24 mouse cellular contexts compared by ENCODE assay signal in the genomic region with DNA sequence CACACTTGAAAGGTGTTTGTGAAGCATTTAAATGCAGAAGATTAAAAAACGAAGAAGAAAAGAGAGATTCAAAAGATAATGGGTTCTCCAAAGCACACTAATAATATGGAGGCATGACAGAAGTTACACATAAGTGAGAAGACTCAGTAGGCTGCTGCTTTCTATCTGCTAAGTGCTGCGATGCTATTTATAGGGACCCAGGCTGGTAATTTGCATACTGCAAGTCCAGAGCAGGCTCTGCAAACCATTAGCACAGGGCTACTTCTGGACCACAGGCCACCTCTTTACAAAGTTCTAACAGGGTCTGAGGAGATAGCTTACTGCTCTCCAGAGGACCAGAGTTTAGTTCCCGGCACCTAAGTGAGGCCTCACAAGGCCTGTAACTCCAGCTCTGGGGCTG.
DNase-seq lines count a peak whose midpoint lies in the region; ATAC-seq and TF ChIP-seq lines count a peak whose summit lies in the region.
"Had no signal": no experiment of that assay in that cellular context is flagged by ENCODE, and none has a peak within 500 bp of the region (broad histone marks: within the 10 kb centered on the region; RNA-seq: fewer than 3 reads in every experiment).

No protein-coding gene starts in this region.

- TF ChIP-seq CTCF in olfactory bulb, adult 2 months (IDR thresholded peaks at IDR 0.05; ENCODE audit: insufficient read depth, low read depth, low read length): no peak

- H3K27ac ChIP-seq in olfactory bulb, adult 2 months (ENCODE audit: insufficient read depth, low read depth, low read length): peak overlapping the region; percentile 49; the same call in 1 of the 2 replicates
- H3K27ac ChIP-seq in midbrain, embryonic 15.5 days: no peak overlapping the region
- H3K27ac ChIP-seq: hindbrain, postnatal 0 days; layer of hippocampus, adult 2 months; limb, embryonic 12.5 days; neural tube, embryonic 15.5 days had no signal

- no peak overlapping the region for H3K9ac ChIP-seq in midbrain, embryonic 15.5 days
- H3K9ac ChIP-seq: limb, embryonic 12.5 days; neural tube, embryonic 15.5 days had no signal

- no peak for TF ChIP-seq POLR2A in olfactory bulb, adult 2 months (IDR thresholded peaks at IDR 0.05; ENCODE audit: insufficient read depth, low read depth, low read length)

- 55% methylated on average over 3 of the region's 3 CpGs for WGBS in olfactory bulb, adult 2 months
- WGBS in midbrain, embryonic 15.5 days: 84% methylated on average over 3 of the region's 3 CpGs

- no peak overlapping the region for H3K4me3 ChIP-seq in olfactory bulb, adult 2 months (ENCODE audit: insufficient read depth, low read depth, low read length)
- no peak overlapping the region for H3K4me3 ChIP-seq in midbrain, embryonic 15.5 days
- H3K4me3 ChIP-seq: layer of hippocampus, adult 2 months; limb, embryonic 12.5 days; neural tube, embryonic 15.5 days had no signal

- no peaks in the 10 kb centered on the region for H3K9me3 ChIP-seq in midbrain, embryonic 15.5 days
- H3K9me3 ChIP-seq: limb, embryonic 12.5 days; neural tube, embryonic 15.5 days had no signal

- ATAC-seq in frontal cortex, adult (ENCODE audit: low TSS enrichment): peak; percentile 95
- no peak for ATAC-seq in midbrain, embryonic 15.5 days (replicated peaks)
- ATAC-seq: CD4-positive, CD25-positive, alpha-beta regulatory T cell, adult 4 months; forebrain, embryonic 14.5 days; hindbrain, postnatal 0 days; intestine, postnatal 0 days; Patski had no signal

- H3K4me1 ChIP-seq in olfactory bulb, adult 2 months (ENCODE audit: control insufficient read depth, insufficient read depth, low read length): peaks cover 49% of the 10 kb centered on the region
- no peaks in the 10 kb centered on the region for H3K4me1 ChIP-seq in midbrain, embryonic 15.5 days
- H3K4me1 ChIP-seq: limb, embryonic 12.5 days; neural tube, embryonic 15.5 days had no signal

- no peaks in the 10 kb centered on the region for H3K27me3 ChIP-seq in midbrain, embryonic 15.5 days (replicated peaks)
- H3K27me3 ChIP-seq: limb, embryonic 12.5 days; neural tube, embryonic 15.5 days; Patski had no signal

- no peak for DNase-seq in frontal cortex, postnatal 25 days (ENCODE audit: low spot score in 2 of 2)
- DNase-seq in A20 (ENCODE audit: low read depth, low spot score): peak; percentile 65
- DNase-seq in left cerebral cortex, adult 18-20 months (ENCODE audit: low spot score in 2 of 2): peak; percentile 14 to 34
- no peak for DNase-seq in gastrocnemius, postnatal 10 days
- no peak for DNase-seq in testis, postnatal 10 days (ENCODE audit: low spot score)
- DNase-seq: cerebellum, adult 11-12 months; cerebellum, postnatal 25 days; embryo, embryonic 11 days; kidney, postnatal 25 days; lung, adult 18-20 months; lung, postnatal 10 days had no signal

- H3K36me3 ChIP-seq in midbrain, embryonic 15.5 days (replicated peaks): no peaks in the 10 kb centered on the region
- H3K36me3 ChIP-seq: neural tube, embryonic 15.5 days had no signal

- H3K4me2 ChIP-seq in midbrain, embryonic 15.5 days: no peak overlapping the region
- H3K4me2 ChIP-seq: limb, embryonic 12.5 days; liver, embryonic 11.5 days; midbrain, embryonic 11.5 days; neural tube, embryonic 15.5 days had no signal

Comparison
In these comparisons a context has a peak if more than half of its experiments do, and no peak if none do; other contexts are left out.
1. DNase-seq: peak in A20 (single experiment) and left cerebral cortex, adult 18-20 months (2 of 2); none in frontal cortex, postnatal 25 days (0 of 2), gastrocnemius, postnatal 10 days (single experiment) and testis, postnatal 10 days (single experiment).